Mouse (Mus musculus) kidney, postnatal 4 days (tissue): ENCODE results near the gene Sirt4.

ENCODE experiments used
- DNase-seq, 2 experiments: peaks; one replicate each; pipeline ENCODE4 v3.0.0; 2021; ENCODE audit warnings: mixed read lengths in 2 of 2

Gene Sirt4

GRCm38 (mm10) chr5:115469791-115470190, 14.7 kb downstream of the Sirt4 start:
- peak; percentile 45 to 56 for DNase-seq

DNA sequence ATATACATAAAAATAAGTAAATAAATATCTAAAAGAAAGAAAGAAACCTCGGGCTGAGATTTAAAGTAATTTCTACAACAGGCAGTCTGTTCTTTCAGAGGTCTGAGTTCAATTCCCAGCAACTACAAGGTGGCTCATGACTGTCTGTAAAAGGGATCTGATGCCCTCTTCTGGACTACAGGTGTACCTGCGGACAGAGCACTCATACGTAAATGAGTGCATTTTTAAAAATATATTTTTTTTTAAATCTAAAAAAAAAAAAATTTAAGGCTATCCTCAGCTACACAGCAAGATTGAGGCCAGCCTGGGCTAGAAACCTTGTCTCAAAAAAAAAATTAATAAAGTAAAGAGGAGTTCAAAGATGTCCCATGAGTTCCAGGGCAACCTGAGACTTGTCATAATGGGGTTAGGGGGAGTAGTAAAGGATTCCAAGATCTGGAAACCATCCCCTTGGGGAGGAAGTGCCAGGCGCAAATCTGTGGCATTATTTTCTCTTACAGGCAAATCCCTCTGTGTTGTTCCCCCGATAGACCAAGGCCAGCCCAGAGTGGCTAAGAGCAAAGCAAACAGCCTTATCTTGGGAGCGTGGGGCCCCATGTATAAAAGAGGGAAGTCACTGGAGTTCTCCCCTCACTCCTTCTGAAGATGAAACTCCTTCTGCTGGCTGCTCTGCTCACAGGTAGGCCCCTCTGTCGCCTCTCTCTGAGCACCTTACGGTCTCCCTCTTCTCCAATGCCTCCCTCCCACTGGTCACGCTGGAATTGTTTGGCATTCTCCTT, 18.7 kb downstream of the Sirt4 start, which contains the start of gene Pla2g1b:
Gene Pla2g1b, plus strand, starts transcription at position 621 of the 779 bp plus-strand sequence.
- DNase-seq = no peak

GRCm38 (mm10) chr5:115464408-115465115, 20.0 kb downstream of the Sirt4 start:
- DNase-seq = no peak

- no peak for DNase-seq
Observed at GRCm38 (mm10) chr5:115458918-115459317, 25.6 kb downstream of the Sirt4 start.

DNA sequence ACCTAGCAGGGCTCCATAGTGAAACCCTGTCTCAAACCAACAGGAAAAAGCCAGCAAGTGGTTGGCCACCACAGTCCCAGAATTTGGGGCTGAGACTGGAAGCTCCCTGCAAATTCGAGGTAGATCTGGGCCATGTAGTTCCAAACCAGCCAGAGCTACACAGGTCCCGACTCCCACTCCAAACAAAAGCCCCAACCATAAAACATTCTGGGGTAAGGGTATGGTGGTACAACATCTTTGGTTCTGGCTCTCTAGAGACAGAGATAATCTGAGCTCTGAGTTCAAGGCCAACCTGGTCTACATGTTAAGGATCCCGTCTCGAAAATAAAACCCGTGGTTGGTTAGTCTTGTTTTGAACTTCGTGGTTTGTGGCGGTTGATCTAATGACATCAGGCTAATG, 28.7 kb downstream of the Sirt4 start:
- no peak for DNase-seq

DNA sequence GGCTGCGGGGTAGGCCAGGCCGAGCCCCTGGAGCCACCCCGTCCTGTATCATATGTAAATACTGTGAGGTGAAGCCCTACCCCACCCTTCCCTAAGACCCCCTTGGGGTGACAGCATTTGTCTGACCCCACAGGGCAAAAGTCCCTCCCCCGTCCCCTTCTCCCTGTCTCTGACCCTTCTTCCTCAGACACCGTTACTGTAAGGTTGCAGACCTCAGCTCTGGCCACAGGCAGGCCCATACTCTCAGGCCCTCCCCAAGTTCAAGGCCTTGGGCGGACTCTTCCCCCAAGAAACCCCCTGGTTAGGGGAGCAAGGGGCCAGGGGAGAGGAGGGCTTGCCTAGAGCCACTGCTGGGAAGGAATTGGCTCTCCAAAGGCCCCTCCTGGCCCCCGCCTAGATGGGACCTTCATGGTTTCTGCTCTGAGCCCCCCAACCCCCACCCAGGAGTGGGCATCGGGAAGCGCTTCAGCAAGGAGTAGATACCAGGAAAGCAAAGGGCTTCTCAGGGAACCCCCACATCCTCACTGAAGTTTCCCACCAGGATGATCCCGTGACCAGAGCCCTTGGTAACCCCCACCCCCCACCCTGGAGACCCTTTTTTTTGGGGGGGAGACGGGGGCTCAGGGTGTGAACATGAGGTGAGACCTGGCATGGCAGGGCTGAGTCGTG, 30.0 kb downstream of the Sirt4 start:
- no peak for DNase-seq

DNA sequence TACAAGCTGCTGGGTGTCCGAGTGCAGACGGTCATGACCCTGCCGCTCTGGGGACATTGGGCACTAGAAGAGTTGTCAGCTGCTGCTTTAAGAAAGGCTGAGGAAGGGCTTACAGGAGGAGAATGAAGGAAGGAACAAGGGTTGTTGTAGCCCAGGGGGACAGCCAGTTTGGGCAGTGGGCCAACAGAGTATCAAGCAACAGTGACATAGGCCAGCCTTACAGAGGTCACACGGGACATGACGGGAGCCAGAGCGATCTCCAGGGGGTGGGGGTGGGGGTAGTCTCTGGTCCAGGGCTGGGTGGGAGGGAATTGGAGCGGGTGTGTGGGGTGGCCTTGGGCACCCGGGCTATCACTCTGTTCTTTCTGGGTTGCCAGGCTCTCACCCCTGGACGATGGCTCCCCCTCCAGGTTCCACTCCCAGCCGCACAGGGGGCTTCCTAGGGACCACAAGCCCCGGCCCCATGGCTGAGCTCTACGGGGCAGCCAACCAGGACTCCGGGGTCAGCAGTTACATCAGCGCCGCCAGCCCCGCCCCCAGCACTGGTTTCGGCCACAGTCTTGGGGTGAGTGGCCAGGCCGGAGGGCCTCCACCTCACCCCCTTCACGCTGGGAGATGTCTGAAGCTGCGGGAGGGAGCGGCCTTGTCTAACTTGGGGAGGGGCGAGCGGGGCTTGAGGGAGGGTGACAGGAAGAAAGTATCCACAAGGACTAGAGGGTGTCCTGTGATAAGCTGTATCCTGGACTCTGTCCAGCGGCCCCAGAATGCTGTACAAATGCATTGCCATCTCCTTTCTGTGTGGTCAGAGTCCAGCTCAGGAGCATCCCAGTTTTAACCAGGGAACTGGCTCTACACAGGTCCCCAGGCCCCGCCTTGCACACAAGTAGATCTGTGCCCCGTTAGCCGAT, 33.9 kb downstream of the Sirt4 start:
- DNase-seq = no peak

DNA sequence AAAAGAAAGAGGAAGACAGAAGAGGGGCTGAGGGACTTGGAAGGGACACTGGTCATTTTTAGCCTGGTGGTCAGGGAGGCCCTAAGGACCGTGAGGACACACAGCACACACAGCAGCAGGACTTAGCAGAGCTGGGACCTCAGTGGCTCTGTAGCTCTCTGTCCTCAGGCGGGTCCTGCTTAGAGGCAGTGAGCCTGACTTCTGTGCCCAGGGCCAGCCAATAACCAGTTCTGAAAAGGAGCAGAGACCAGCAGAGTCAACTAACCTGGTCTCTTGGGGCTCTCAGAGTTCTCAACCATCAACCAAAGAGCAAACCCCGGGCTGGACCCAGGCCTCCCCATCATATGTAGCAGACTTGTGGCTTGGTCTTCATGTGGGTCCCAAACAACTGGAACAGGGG, 35.3 kb downstream of the Sirt4 start:
- DNase-seq = no peak

- DNase-seq = no peak
Observed at GRCm38 (mm10) chr5:115447108-115447507, 37.4 kb downstream of the Sirt4 start.

GRCm38 (mm10) chr5:115444130-115444529, 40.4 kb downstream of the Sirt4 start:
- DNase-seq = no peak

DNA sequence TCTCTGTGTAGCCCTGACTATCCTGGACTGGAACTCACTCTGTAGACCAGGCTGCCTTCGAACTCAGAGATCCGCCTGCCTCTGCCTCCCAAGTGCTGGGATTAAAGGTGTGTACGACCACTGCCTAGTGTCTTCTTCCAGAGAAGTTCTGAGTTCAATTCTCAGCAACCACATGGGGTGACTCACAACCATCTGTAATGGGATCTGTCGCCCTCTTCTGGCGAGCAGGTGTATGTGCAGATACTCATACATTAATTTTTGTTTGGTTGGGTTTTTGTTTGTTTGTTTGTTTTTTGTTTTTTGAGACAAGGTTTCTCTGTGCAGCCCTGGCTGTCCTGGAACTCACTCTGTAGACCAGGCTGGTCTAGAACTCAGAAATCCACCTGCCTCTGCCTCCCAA, 41.9 kb downstream of the Sirt4 start:
- DNase-seq = peak in 1 of 2 experiments; percentile 37

- DNase-seq = peak; percentile 83 to 86
Observed at GRCm38 (mm10) chr5:115441205-115441849, 43.2 kb downstream of the Sirt4 start.

DNA sequence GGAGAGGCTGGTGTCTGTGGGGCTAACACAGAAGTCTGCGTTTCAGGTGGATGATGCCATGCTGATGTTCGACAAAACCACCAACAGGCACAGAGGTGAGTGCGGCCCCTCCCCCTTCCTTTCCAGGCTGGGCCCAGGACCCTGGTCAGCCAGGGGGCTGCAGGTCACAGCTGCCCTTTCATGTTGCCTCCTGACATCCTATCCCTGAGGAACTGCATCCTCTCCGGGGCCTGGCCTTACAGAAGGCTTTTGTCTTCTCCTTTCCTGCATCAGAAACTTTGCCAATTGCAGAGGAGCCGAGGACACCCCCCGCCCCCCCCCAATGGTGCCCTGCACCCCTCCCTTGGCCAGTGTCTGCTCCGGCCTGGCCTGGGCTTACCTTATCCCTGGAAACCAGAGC, 45.9 kb downstream of the Sirt4 start:
- DNase-seq = no peak

DNA sequence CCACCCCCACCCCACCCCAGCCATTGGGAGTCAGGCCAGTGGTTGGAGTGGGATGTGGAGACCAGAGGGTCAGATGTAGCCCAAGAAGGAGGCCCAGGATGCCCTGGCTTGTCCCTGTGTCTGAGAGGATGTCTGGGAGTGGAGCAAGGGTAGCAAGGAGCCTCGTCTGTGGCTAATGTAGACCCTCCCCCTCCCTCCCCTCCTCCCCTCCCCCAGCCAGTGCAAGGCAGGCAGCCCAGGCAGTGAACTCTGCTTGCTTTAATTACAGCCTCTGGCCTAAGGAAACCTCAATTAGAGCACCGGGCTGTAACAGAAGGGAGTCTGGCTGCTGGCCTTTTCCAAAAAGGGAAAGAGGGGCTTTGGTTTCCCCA, 46.6 kb downstream of the Sirt4 start:
- DNase-seq = no peak

GRCm38 (mm10) chr5:115437242-115437944, 47.1 kb downstream of the Sirt4 start:
- DNase-seq = no peak

DNA sequence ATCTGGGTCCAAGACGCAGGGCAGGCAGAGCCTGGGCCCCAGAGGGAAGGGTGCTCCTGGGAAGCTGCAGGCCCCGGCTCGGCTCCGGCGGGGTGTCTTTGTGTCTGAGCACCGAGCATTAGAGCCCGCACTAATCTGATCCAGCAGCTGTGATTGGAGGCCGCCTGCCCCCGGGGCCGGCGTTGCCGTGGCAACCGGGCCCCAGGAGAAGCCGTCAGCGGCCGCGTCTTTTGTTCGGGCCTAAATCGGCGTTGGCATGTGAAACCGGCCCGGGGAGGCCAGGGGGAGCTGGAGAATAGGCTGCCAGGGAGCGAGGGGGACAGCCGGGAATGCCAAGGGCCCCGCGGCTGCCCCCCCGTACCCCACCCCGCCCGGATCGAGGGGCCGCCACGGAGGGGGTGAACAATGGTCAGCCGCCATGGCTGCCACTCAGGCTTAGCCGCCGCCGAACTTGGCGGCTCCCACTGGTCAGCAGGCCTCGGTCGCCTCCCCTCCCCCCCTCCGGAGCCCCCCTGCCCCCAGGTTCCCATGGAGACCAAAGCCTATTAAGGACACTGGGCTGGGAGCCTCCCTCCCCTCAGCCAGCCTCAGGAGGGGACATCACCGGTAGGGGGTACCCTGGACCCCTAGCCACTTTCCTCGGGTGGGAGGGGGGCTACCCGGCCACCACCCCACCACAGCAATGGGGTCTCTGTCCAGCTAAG, 48.0 kb downstream of the Sirt4 start:
- DNase-seq = peak; percentile 74 to 85

DNA sequence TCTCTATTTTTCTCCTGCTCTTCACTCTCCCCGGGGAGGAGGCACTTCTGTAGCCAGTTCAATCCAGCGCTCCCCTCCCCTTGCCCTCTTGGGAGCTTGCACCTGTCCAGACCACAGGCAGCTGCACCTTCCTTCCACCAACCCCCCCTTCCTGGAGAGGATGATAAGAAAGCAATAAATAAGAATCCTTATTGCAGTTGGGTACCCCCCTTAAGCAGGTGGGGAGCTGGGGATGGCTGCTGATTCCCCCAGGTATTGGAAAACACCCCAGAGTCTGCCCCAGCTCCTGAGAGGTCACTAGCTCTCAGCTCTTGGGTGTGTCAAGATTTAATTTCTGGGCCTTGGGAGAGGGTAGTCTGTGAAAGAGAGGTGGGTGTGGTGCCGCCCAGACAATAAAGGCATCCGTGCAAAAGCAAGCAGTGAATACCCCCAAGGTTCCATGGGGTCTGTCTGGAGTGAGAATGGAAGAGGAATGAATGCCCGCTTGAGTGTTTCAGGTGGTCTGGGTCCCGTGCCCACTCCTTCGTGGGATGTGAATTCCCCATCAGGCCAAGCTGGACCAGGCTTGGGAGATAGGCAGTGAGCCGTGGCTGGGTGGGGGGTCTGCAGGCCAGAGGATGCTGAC, 48.7 kb downstream of the Sirt4 start:
- DNase-seq = no peak

DNA sequence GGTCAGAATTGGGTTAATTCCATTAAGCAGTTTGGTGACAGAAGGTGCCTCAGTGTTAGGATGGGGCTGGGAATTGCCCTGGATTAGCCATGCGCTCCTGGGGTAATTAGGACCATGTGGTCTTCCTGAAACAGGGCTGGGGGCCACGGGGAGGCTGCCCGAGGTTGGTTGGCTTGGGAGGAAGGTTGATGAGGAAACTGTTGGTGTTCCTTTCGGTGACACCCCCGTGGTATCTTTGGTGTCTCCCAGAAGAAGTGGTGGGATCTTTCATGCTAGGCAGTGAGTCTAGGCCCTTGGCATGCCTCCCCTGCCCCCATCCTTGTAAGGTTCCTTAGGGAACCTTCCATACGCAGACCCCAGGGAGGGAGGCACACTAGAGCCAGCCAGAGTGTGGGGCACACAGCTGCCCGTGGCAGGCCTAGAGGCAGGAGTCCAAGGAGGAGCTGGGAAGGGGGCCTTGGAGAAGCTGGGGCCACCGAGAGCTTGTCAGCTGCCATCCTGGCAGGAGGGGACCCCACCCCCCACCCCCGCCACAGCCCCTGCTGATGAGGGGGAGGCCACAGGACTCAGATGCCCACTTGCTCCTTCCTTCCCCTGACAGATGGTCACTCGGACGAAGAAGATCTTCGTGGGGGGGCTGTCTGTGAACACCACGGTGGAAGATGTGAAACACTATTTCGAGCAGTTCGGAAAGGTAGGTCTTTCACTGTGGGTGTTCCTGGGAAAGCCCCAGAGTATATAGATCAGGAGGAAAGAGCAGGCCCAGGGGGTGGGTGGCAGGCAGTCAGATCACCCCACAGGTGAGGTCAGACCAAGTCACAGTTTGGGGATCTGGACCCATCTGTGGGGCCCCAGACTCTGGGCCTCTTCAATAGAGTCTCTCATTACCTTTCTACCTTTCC, 49.4 kb downstream of the Sirt4 start:
- no peak for DNase-seq

GRCm38 (mm10) chr5:115434280-115434852, 50.2 kb downstream of the Sirt4 start:
- DNase-seq = no peak
